Mouse (Mus musculus): ENCODE data around the gene 2900026A02Rik.

- TF ChIP-seq POLR2A (IDR thresholded peaks at IDR 0.05; ENCODE audit: low read depth, low read length) = no peak
- no peak for TF ChIP-seq CTCF (IDR thresholded peaks at IDR 0.05; ENCODE audit: borderline replicate concordance, insufficient read depth, low read length)
Measured at GRCm38 (mm10) chr5:113220383-113221146, 471 bp downstream of the 2900026A02Rik start.
